In the genomic region with DNA sequence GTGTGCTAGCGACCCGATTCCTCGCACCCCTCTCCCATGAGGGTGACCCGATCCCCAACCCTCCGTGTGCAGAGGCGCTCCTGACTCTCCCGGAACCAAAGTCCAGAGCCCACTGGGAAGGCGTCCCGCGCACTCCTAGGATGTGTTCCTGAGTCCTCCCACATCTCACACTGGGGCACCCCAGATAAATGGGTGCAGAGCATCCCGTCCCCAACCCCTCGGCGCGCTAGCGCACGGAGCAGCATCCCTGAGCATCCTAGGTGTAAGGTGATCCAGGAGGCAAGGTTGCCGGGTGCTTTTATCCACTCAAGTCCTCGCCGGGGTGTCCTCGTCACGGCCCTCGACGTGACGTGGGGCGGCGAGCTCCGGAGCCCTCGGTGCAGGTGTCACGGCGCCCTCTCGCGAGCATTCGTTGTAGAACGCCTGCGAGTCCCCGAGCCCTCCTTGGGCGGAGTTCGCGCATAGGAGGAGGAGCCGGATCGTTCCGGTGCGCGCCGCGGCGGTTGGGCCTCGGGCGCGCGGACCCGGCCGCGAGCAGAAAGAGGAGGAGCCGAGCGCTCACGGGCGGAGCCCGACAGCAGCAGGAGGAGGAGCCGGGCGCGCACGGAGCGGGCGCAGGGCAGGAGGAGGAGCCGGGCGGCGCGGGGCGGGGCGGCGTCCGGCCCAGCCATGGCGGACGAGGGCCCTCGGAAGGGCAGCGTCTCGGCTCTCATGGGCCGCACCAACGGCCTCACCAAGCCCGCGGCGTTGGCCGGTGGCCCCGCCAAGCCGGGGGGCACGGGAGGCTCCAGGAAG, we compare ENCODE assay signal across 8 mouse cellular contexts. TPM values are rescaled to one million over a fixed set of nuclear protein-coding genes. Genes with fewer than 3 reads are reported as not detected.
DNase-seq lines count a peak whose midpoint lies in the region; ATAC-seq lines count a peak whose summit lies in the region.

A gene (minus strand): TSS at position 373 of the 795 bp plus-strand sequence.
A gene (plus strand): TSS at position 535 of the 795 bp plus-strand sequence.

- ATAC-seq in inflammation-experienced regulatory T-cells, adult 6 months: peak; percentile 86
- ATAC-seq in megakaryocyte-erythroid progenitor cell, adult 5-6 weeks (replicated peaks; ENCODE audit: low FRiP score, low TSS enrichment, poor library complexity, severe bottlenecking): peak; percentile 72

- intact Hi-C loops in gastrocnemius, postnatal 14 days (cut with DNase I; ENCODE audit: low total_unique reads): no loop called here
- intact Hi-C loops in left cerebral cortex, postnatal 10 days (cut with DNase I): no loop called here

- DNase-seq in adipocyte (ENCODE audit: low spot score): peak; percentile 99
- DNase-seq in embryo, embryonic 10 days (ENCODE audit: low spot score): peak; percentile 98
- peak; percentile 98 for DNase-seq in gastrocnemius, postnatal 14 days
- DNase-seq in left cerebral cortex, postnatal 10 days (ENCODE audit: extremely low spot score in 1 of 2, low spot score in 2 of 2): peak; percentile 94 to 98
- peak; percentile 98 for DNase-seq in right cerebral cortex, postnatal 25 days
- DNase-seq in urinary bladder, postnatal 4 days (ENCODE audit: low spot score in 2 of 2): peak; percentile 95 to 97

RNA-seq across cellular contexts. Expression of the first gene that starts in this region (rescaled TPM):
- 1 to 10 TPM; 6.7 to 8.4 TPM for total RNA-seq in gastrocnemius, postnatal 14 days (2021)
- polyA plus RNA-seq in inflammation-experienced regulatory T-cells, adult 6 months (2017; shearing (Covaris generic)): 10 to 100 TPM; 40.3 to 43.9 (median 41.1) TPM
- 10 to 100 TPM; 29.3 to 29.4 TPM for total RNA-seq in left cerebral cortex, postnatal 10 days (2021)
- 21.4 and 27.9 TPM in 2 replicates for total RNA-seq in megakaryocyte-erythroid progenitor cell, adult 5-6 weeks (2014; fragmentation: Nextera tagmentation)
- total RNA-seq in megakaryocyte-erythroid progenitor cell, adult 5-6 weeks (2017): 10.1 and 26.9 TPM in 2 replicates

RNA-seq across cellular contexts. Expression of the second gene that starts in this region (rescaled TPM):
- total RNA-seq in gastrocnemius, postnatal 14 days (2021): 10 to 100 TPM; 73.3 to 76.9 TPM
- 10 to 100 TPM; 15.3 to 20.1 (median 16.9) TPM for polyA plus RNA-seq in inflammation-experienced regulatory T-cells, adult 6 months (2017; shearing (Covaris generic))
- total RNA-seq in left cerebral cortex, postnatal 10 days (2021): 10 to 100 TPM; 59.8 to 62.4 TPM
- total RNA-seq in megakaryocyte-erythroid progenitor cell, adult 5-6 weeks (2014; fragmentation: Nextera tagmentation): 147 and 173 TPM in 2 replicates
- 156 and 175 TPM in 2 replicates for total RNA-seq in megakaryocyte-erythroid progenitor cell, adult 5-6 weeks (2017)

Comparison
In these comparisons a context has a peak if more than half of its experiments do, and no peak if none do; other contexts are left out.
1. Peak in every context shown above with its lines: DNase-seq and ATAC-seq.